Mouse (Mus musculus): ENCODE measurements around the gene Reg4. TPM values are rescaled to one million over a fixed set of nuclear protein-coding genes. Genes with fewer than 3 reads are reported as not detected.

Reg4 gene
- not detected in 2 replicates for polyA plus RNA-seq (2012; ENCODE audit: insufficient read depth, low replicate concordance)

- peaks cover 6% of the 10 kb centered on the region for H3K27me3 ChIP-seq (replicated peaks)
- peaks cover 5% of the 10 kb centered on the region for H3K9me3 ChIP-seq
- TF ChIP-seq GATA1 (IDR thresholded peaks at IDR 0.05; ENCODE audit: borderline replicate concordance, low read length) (no peak), FLI1 (IDR thresholded peaks at IDR 0.05; ENCODE audit: low read length) (no peak)
- H3K36me3 ChIP-seq (replicated peaks; ENCODE audit: low read length), result no peaks in the 10 kb centered on the region
- H3K4me1 ChIP-seq, result peaks cover 4% of the 10 kb centered on the region
- H3K4me3 ChIP-seq (replicated peaks), result no peak within 1 kb of the TSS
Measured at GRCm38 (mm10) chr3:98221856-98222255, at the start of gene Reg4. Gene Reg4 (plus strand): TSS chr3:98222156.

GRCm38 (mm10) chr3:98178340-98178739 is 43.6 kb upstream of the Reg4 start:
- no peaks in the 10 kb centered on the region; the same call in 1 of the 2 replicates for H3K4me1 ChIP-seq
- H3K27me3 ChIP-seq (replicated peaks), result no peaks in the 10 kb centered on the region
- no peak for TF ChIP-seq GATA1 (IDR thresholded peaks at IDR 0.05; ENCODE audit: borderline replicate concordance, low read length)
- no peak for TF ChIP-seq FLI1 (IDR thresholded peaks at IDR 0.05; ENCODE audit: low read length)
- H3K36me3 ChIP-seq (replicated peaks; ENCODE audit: low read length), result no peaks in the 10 kb centered on the region
- H3K4me3 ChIP-seq (replicated peaks), result no peak overlapping the region
- peaks cover 6% of the 10 kb centered on the region for H3K9me3 ChIP-seq

GRCm38 (mm10) chr3:98180805-98181204 is 41.2 kb upstream of the Reg4 start:
- peaks cover 2% of the 10 kb centered on the region for H3K27me3 ChIP-seq (replicated peaks)
- peaks cover 6% of the 10 kb centered on the region for H3K9me3 ChIP-seq
- H3K4me1 ChIP-seq, result no peaks in the 10 kb centered on the region; the same call in 1 of the 2 replicates
- no peaks in the 10 kb centered on the region for H3K36me3 ChIP-seq (replicated peaks; ENCODE audit: low read length)
- no peak overlapping the region for H3K4me3 ChIP-seq (replicated peaks)
- no peak for TF ChIP-seq FLI1 (IDR thresholded peaks at IDR 0.05; ENCODE audit: low read length)
- no peak for TF ChIP-seq GATA1 (IDR thresholded peaks at IDR 0.05; ENCODE audit: borderline replicate concordance, low read length)

GRCm38 (mm10) chr3:98185163-98185714 is 36.7 kb upstream of the Reg4 start:
- no peak overlapping the region for H3K4me3 ChIP-seq (replicated peaks)
- TF ChIP-seq GATA1 (IDR thresholded peaks at IDR 0.05; ENCODE audit: borderline replicate concordance, low read length), result no peak
- no peak for TF ChIP-seq FLI1 (IDR thresholded peaks at IDR 0.05; ENCODE audit: low read length)
- H3K27me3 ChIP-seq (replicated peaks), result peaks cover 2% of the 10 kb centered on the region
- no peaks in the 10 kb centered on the region for H3K9me3 ChIP-seq
- no peaks in the 10 kb centered on the region; the same call in 1 of the 2 replicates for H3K4me1 ChIP-seq
- H3K36me3 ChIP-seq (replicated peaks; ENCODE audit: low read length), result no peaks in the 10 kb centered on the region

- TF ChIP-seq GATA1 (IDR thresholded peaks at IDR 0.05; ENCODE audit: borderline replicate concordance, low read length) (no peak), FLI1 (IDR thresholded peaks at IDR 0.05; ENCODE audit: low read length) (no peak)
- Histone ChIP-seq H3K36me3 (replicated peaks; ENCODE audit: low read length) (no peaks in the 10 kb centered on the region), H3K9me3 (no peaks in the 10 kb centered on the region), H3K4me1 (no peaks in the 10 kb centered on the region), H3K4me3 (replicated peaks) (no peak overlapping the region), H3K27me3 (replicated peaks) (peaks cover 3% of the 10 kb centered on the region)
Measured at GRCm38 (mm10) chr3:98187777-98188176, 34.2 kb upstream of the Reg4 start.

GRCm38 (mm10) chr3:98197711-98198532 is 24.0 kb upstream of the Reg4 start:
- TF ChIP-seq FLI1 (IDR thresholded peaks at IDR 0.05; ENCODE audit: low read length), result no peak
- TF ChIP-seq GATA1 (IDR thresholded peaks at IDR 0.05; ENCODE audit: borderline replicate concordance, low read length), result no peak

GRCm38 (mm10) chr3:98199747-98200146 is 22.2 kb upstream of the Reg4 start:
- Histone ChIP-seq H3K4me1 (peaks cover 19% of the 10 kb centered on the region), H3K9me3 (no peaks in the 10 kb centered on the region), H3K4me3 (replicated peaks) (no peak overlapping the region), H3K27me3 (replicated peaks) (peaks cover 22% of the 10 kb centered on the region), H3K36me3 (replicated peaks; ENCODE audit: low read length) (no peaks in the 10 kb centered on the region)
- TF ChIP-seq FLI1 (IDR thresholded peaks at IDR 0.05; ENCODE audit: low read length) (no peak), GATA1 (IDR thresholded peaks at IDR 0.05; ENCODE audit: borderline replicate concordance, low read length) (no peak)

More at GRCm38 (mm10) chr3:98197711-98198532, 24.0 kb upstream of the Reg4 start:
- Histone ChIP-seq H3K36me3 (replicated peaks; ENCODE audit: low read length) (no peaks in the 10 kb centered on the region), H3K4me1 (peaks cover 13% of the 10 kb centered on the region), H3K27me3 (replicated peaks) (peaks cover 16% of the 10 kb centered on the region), H3K4me3 (replicated peaks) (no peak overlapping the region), H3K9me3 (no peaks in the 10 kb centered on the region)

- Histone ChIP-seq H3K4me3 (replicated peaks) (no peak overlapping the region), H3K4me1 (peaks cover 19% of the 10 kb centered on the region), H3K27me3 (replicated peaks) (peaks cover 18% of the 10 kb centered on the region), H3K9me3 (no peaks in the 10 kb centered on the region), H3K36me3 (replicated peaks; ENCODE audit: low read length) (no peaks in the 10 kb centered on the region)
- no peak for TF ChIP-seq FLI1 (IDR thresholded peaks at IDR 0.05; ENCODE audit: low read length)
- TF ChIP-seq GATA1 (IDR thresholded peaks at IDR 0.05; ENCODE audit: borderline replicate concordance, low read length), result no peak
Measured at GRCm38 (mm10) chr3:98203282-98203681, 18.7 kb upstream of the Reg4 start.

- Histone ChIP-seq H3K27me3 (replicated peaks) (peaks cover 10% of the 10 kb centered on the region), H3K36me3 (replicated peaks; ENCODE audit: low read length) (no peaks in the 10 kb centered on the region), H3K4me3 (replicated peaks) (no peak overlapping the region), H3K9me3 (no peaks in the 10 kb centered on the region), H3K4me1 (peaks cover 13% of the 10 kb centered on the region)
- TF ChIP-seq GATA1 (IDR thresholded peaks at IDR 0.05; ENCODE audit: borderline replicate concordance, low read length) (no peak), FLI1 (IDR thresholded peaks at IDR 0.05; ENCODE audit: low read length) (no peak)
Measured at GRCm38 (mm10) chr3:98206977-98207376, 15.0 kb upstream of the Reg4 start.

- no peaks in the 10 kb centered on the region for H3K36me3 ChIP-seq (replicated peaks; ENCODE audit: low read length)
- H3K4me1 ChIP-seq, result peaks cover 5% of the 10 kb centered on the region; the same call in 1 of the 2 replicates
- H3K27me3 ChIP-seq (replicated peaks), result peaks cover 14% of the 10 kb centered on the region
- no peaks in the 10 kb centered on the region for H3K9me3 ChIP-seq
- H3K4me3 ChIP-seq (replicated peaks), result no peak overlapping the region
- TF ChIP-seq GATA1 (IDR thresholded peaks at IDR 0.05; ENCODE audit: borderline replicate concordance, low read length), result no peak
- no peak for TF ChIP-seq FLI1 (IDR thresholded peaks at IDR 0.05; ENCODE audit: low read length)
Measured at GRCm38 (mm10) chr3:98209161-98209560, 12.8 kb upstream of the Reg4 start.
